In genomic region chr11:117038282-117039106, GRCm38 (mm10) we compare ENCODE assay signal across 9 mouse cellular contexts.
DNase-seq lines count a peak whose midpoint lies in the region; ATAC-seq and TF ChIP-seq lines count a peak whose summit lies in the region.
"Had no signal": no experiment of that assay in that cellular context is flagged by ENCODE, and none has a peak within 500 bp of the region (broad histone marks: within the 10 kb centered on the region; RNA-seq: fewer than 3 reads in every experiment).

No protein-coding gene starts in this region.

- no peak overlapping the region for H3K9ac ChIP-seq in limb, embryonic 12.5 days (replicated peaks)

- TF ChIP-seq POLR2A in small intestine, adult 2 months (IDR thresholded peaks at IDR 0.05; ENCODE audit: low read depth, low read length) = no peak

- H3K4me1 ChIP-seq in limb, embryonic 12.5 days (replicated peaks) = peaks cover 41% of the 10 kb centered on the region
- H3K4me1 ChIP-seq in small intestine, adult 2 months (ENCODE audit: control insufficient read depth, insufficient read depth, insufficient read length, low read length) = no peaks in the 10 kb centered on the region

- peak; percentile 52; the same call in 1 of the 2 replicates for ATAC-seq in limb, embryonic 12.5 days (ENCODE audit: insufficient number of reproducible peaks, insufficient read depth, low FRiP score, low TSS enrichment, low read depth)

- 0 out of 2 replicates have a peak overlapping the region, but pooled peaks have one; percentile 4 for H3K4me2 ChIP-seq in limb, embryonic 12.5 days

- peak; percentile 54 for TF ChIP-seq CTCF in layer of hippocampus, adult 2 months (conservative IDR thresholded peaks at IDR 0.05)
- TF ChIP-seq CTCF in small intestine, adult 2 months (IDR thresholded peaks at IDR 0.05; ENCODE audit: extremely low read depth, insufficient read length, insufficient replicate concordance, low read depth, low read length) = peak; percentile 3; the same call in 1 of the 2 replicates

- H3K36me3 ChIP-seq in limb, embryonic 12.5 days = no peaks in the 10 kb centered on the region
- H3K36me3 ChIP-seq in small intestine, adult 2 months (ENCODE audit: control insufficient read depth, insufficient read depth, low read length) = no peaks in the 10 kb centered on the region

- H3K27ac ChIP-seq in layer of hippocampus, adult 2 months = no peak overlapping the region
- H3K27ac ChIP-seq in limb, embryonic 12.5 days = 0 out of 2 replicates have a peak overlapping the region, but pooled peaks have one; percentile 13
- H3K27ac ChIP-seq in small intestine, adult 2 months (ENCODE audit: insufficient read depth, low read depth, low read length) = no peak overlapping the region

- H3K27me3 ChIP-seq in limb, embryonic 12.5 days = peaks cover 39% of the 10 kb centered on the region
- H3K27me3 ChIP-seq in small intestine, adult 2 months (ENCODE audit: control insufficient read depth, insufficient read depth, low read length) = peaks cover 6% of the 10 kb centered on the region; the same call in 1 of the 2 replicates

- H3K9me3 ChIP-seq in limb, embryonic 12.5 days = 0 out of 2 replicates have a peak, but pooled peaks cover 5% of the 10 kb centered on the region

- no peak for DNase-seq in layer of hippocampus, adult 2 months (ENCODE audit: low spot score in 2 of 2)
- no peak for DNase-seq in layer of hippocampus, adult 18-20 months (ENCODE audit: low spot score in 2 of 2)
- peak; percentile 78 for DNase-seq in embryo, embryonic 11 days
- DNase-seq in cerebellum, adult 8-10 months = no peak
- DNase-seq in right cerebral cortex, postnatal 4 days = no peak
- DNase-seq in spleen, postnatal 10 days (ENCODE audit: low spot score in 2 of 2) = no peak

- WGBS in limb, embryonic 12.5 days = 41% methylated on average over 20 of the region's 20 CpGs
- 32% methylated on average over 20 of the region's 20 CpGs for WGBS in small intestine, adult 2 months

- H3K4me3 ChIP-seq in layer of hippocampus, adult 2 months = no peak overlapping the region
- no peak overlapping the region for H3K4me3 ChIP-seq in limb, embryonic 12.5 days (replicated peaks)
- no peak overlapping the region for H3K4me3 ChIP-seq in small intestine, adult 2 months (ENCODE audit: low read depth, low read length)
- H3K4me3 ChIP-seq: myocyte had no signal
